ENCODE assay signal across 9 mouse cellular contexts in the genomic region with DNA sequence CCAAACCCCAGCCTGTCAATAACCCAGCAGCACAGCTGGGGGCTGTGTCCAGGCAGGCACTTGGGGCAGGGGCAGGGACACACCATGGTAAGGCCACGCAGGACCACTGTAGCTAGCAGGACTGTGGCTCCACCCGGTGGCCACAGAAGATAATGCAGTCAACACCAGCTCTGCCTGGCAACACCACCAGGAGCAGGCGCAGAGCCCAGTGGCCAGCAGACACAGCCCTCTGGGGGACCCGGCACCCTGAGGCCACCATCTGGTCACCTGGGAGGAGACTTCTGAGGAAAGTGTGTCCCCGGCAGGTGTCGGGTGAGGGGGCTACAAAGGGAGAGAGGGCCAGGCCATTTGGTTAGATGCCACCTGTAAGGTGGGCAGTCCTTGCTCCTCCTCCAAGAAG. TPM values are rescaled to one million over a fixed set of nuclear protein-coding genes. Genes with fewer than 3 reads are reported as not detected.
DNase-seq lines count a peak whose midpoint lies in the region; ATAC-seq and TF ChIP-seq lines count a peak whose summit lies in the region.
"Had no signal": no experiment of that assay in that cellular context is flagged by ENCODE, and none has a peak within 500 bp of the region (broad histone marks: within the 10 kb centered on the region; RNA-seq: fewer than 3 reads in every experiment).

No protein-coding gene starts in this region.

- peak; percentile 66 for TF ChIP-seq CTCF in E14TG2a.4 (conservative IDR thresholded peaks at IDR 0.05; ENCODE audit: low read length)

- H3K4me2 ChIP-seq in kidney, embryonic 15.5 days, result no peak overlapping the region
- H3K4me2 ChIP-seq: lung, embryonic 15.5 days had no signal

- peaks cover 49% of the 10 kb centered on the region for H3K36me3 ChIP-seq in kidney, embryonic 15.5 days
- H3K36me3 ChIP-seq in E14TG2a.4 (ENCODE audit: insufficient read depth, low read length), result peaks cover 70% of the 10 kb centered on the region
- peaks cover 4% of the 10 kb centered on the region for H3K36me3 ChIP-seq in splenic B cell, adult 2 months (ENCODE audit: control insufficient read depth, insufficient read depth, low read length, poor library complexity, severe bottlenecking)

- no peaks in the 10 kb centered on the region for H3K27me3 ChIP-seq in kidney, embryonic 15.5 days
- no peaks in the 10 kb centered on the region for H3K27me3 ChIP-seq in E14TG2a.4 (ENCODE audit: insufficient read depth, low read length)
- no peaks in the 10 kb centered on the region for H3K27me3 ChIP-seq in splenic B cell, adult 2 months (ENCODE audit: control insufficient read depth, insufficient read depth, low read length, poor library complexity, severe bottlenecking)

- DNase-seq in kidney, adult 11 months, result peak; percentile 75
- peak; percentile 91 to 95 for DNase-seq in cerebellum, adult 18-20 months
- DNase-seq in gastrocnemius, adult 8-10 months (ENCODE audit: low spot score in 2 of 2), result peak; percentile 72 to 77
- DNase-seq in kidney, postnatal 10 days, result peak; percentile 87
- DNase-seq in splenic B cell, adult 2 months (ENCODE audit: low read depth, low spot score), result peak; percentile 82

- no peak overlapping the region for H3K9ac ChIP-seq in kidney, embryonic 15.5 days
- H3K9ac ChIP-seq: lung, embryonic 15.5 days had no signal

- H3K27ac ChIP-seq in kidney, embryonic 15.5 days, result no peak overlapping the region
- H3K27ac ChIP-seq: lung, embryonic 15.5 days had no signal

- H3K4me1 ChIP-seq in kidney, embryonic 15.5 days, result peaks cover 40% of the 10 kb centered on the region
- H3K4me1 ChIP-seq in E14TG2a.4 (replicated peaks; ENCODE audit: low read depth, low read length), result peaks cover 90% of the 10 kb centered on the region

- no peak; the same call in 1 of the 2 replicates for ATAC-seq in kidney, embryonic 15.5 days (replicated peaks; ENCODE audit: low FRiP score)
- peak; percentile 89 for ATAC-seq in megakaryocyte, adult 5-6 weeks (ENCODE audit: poor library complexity, severe bottlenecking)

- 45% methylated on average over 6 of the region's 6 CpGs for WGBS in kidney, embryonic 15.5 days

- no peaks in the 10 kb centered on the region for H3K9me3 ChIP-seq in kidney, embryonic 15.5 days (replicated peaks)
- no peaks in the 10 kb centered on the region for H3K9me3 ChIP-seq in E14TG2a.4 (ENCODE audit: low read length)
- H3K9me3 ChIP-seq: lung, embryonic 15.5 days had no signal

- no peak overlapping the region for H3K4me3 ChIP-seq in kidney, embryonic 15.5 days (replicated peaks)
- H3K4me3 ChIP-seq in E14TG2a.4 (replicated peaks; ENCODE audit: low read length), result no peak overlapping the region
- H3K4me3 ChIP-seq: lung, embryonic 15.5 days had no signal

RNA-seq across cellular contexts. Expression of gene Npb, which starts 4.5 kb away (rescaled TPM):
- 24.4 and 25.2 TPM in 2 replicates for polyA plus RNA-seq in kidney, embryonic 15.5 days (2015; fragmentation: Nextera tagmentation; extraction: Ambion mirVana)
- not detected for total RNA-seq in gastrocnemius, adult 8-10 months (2022)
- not detected in 2 replicates for total RNA-seq in megakaryocyte, adult 5-6 weeks (2015)
- total RNA-seq in megakaryocyte, adult 5-6 weeks (2017), result not detected in 2 replicates

RNA-seq across cellular contexts. Expression of gene Pcyt2, which starts 5.0 kb away (rescaled TPM):
- polyA plus RNA-seq in kidney, embryonic 15.5 days (2015; fragmentation: Nextera tagmentation; extraction: Ambion mirVana), result 118 and 140 TPM in 2 replicates
- 10 to 100 TPM; 20.0 to 26.8 (median 26.0) TPM for total RNA-seq in gastrocnemius, adult 8-10 months (2022)
- 11.8 and 13.3 TPM in 2 replicates for total RNA-seq in megakaryocyte, adult 5-6 weeks (2015)
- total RNA-seq in megakaryocyte, adult 5-6 weeks (2017), result 17.3 and 22.6 TPM in 2 replicates

RNA-seq across cellular contexts. Expression of gene Sirt7, which starts 12.3 kb away (rescaled TPM):
- 32.7 and 33.9 TPM in 2 replicates for polyA plus RNA-seq in kidney, embryonic 15.5 days (2015; fragmentation: Nextera tagmentation; extraction: Ambion mirVana)
- 1 to 10 TPM; 2.6 to 4.5 (median 3.8) TPM for total RNA-seq in gastrocnemius, adult 8-10 months (2022)
- total RNA-seq in megakaryocyte, adult 5-6 weeks (2015), result 51.4 and 53.6 TPM in 2 replicates
- 119 and 121 TPM in 2 replicates for total RNA-seq in megakaryocyte, adult 5-6 weeks (2017)

RNA-seq across cellular contexts. Expression of gene Anapc11, which starts 14.5 kb away (rescaled TPM):
- 193 and 206 TPM in 2 replicates for polyA plus RNA-seq in kidney, embryonic 15.5 days (2015; fragmentation: Nextera tagmentation; extraction: Ambion mirVana)
- total RNA-seq in gastrocnemius, adult 8-10 months (2022), result 10 to 100 TPM; 42.5 to 54.1 (median 49.7) TPM
- 79.9 and 90.6 TPM in 2 replicates for total RNA-seq in megakaryocyte, adult 5-6 weeks (2015)
- 30.0 and 32.3 TPM in 2 replicates for total RNA-seq in megakaryocyte, adult 5-6 weeks (2017)

RNA-seq across cellular contexts. Expression of gene Alyref, which starts 14.6 kb away (rescaled TPM):
- 494 TPM in 2 replicates for polyA plus RNA-seq in kidney, embryonic 15.5 days (2015; fragmentation: Nextera tagmentation; extraction: Ambion mirVana)
- total RNA-seq in gastrocnemius, adult 8-10 months (2022), result 10 to 100 TPM; 20.1 to 40.8 (median 35.8) TPM
- 143 and 149 TPM in 2 replicates for total RNA-seq in megakaryocyte, adult 5-6 weeks (2015)
- total RNA-seq in megakaryocyte, adult 5-6 weeks (2017), result 171 and 196 TPM in 2 replicates

Comparison
In these comparisons a context has a peak if more than half of its experiments do, and no peak if none do; other contexts are left out.
1. RNA of gene Sirt7, which starts 12.3 kb away (total RNA-seq): 51.4 to 121 TPM in megakaryocyte, adult 5-6 weeks; 2.6 to 4.5 TPM in gastrocnemius, adult 8-10 months; every median in the first group is over 4 times any median in the second.
2. Peak in every context shown above with its lines, with median percentiles within 50 percentile points of each other: DNase-seq.